Mouse (Mus musculus): ENCODE measurements around the gene Scamp3.

DNA sequence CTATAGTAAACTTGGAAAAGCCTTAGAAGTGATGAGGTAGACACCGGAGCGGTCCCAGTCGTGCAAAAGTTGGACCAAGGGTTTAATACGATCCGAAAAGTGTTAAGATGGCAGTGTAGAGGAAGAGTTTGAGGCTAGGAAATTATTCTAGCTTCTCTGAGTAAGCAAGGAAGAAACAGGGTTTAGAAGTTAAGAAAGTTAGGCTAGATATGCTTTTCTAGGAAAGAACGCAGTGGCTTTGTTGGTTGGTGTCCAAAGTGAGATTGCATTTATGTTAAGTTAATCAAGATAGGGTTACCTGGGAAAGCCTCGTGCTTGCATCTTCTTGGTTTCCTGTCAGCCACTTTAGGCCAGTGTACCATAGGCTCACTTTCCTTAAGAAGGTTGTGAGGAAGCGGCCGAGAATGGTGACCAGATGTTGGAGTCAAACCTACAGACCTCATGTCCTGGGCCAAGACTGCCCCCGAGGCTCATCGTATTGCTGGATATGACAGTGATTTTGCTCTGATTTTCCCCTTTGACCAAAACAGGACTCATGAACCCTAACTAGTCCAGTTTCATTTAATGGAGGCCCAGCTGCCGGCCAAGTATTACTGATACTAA, 11.9 kb upstream of the Scamp3 start:
- no peak for TF ChIP-seq CTCF (IDR thresholded peaks at IDR 0.05; ENCODE audit: low read depth)
- TF ChIP-seq EP300 (IDR thresholded peaks at IDR 0.05; ENCODE audit: low read depth): no peak

All from liver, embryonic 14.5 days (tissue).